Mouse (Mus musculus): ENCODE results near the gene Fstl4.
"Not testable (repeated sequence)": the region's sequence is repeated elsewhere in the genome, so short reads cannot be mapped to it uniquely, and the experiment has no call there.

Fstl4 gene

DNA sequence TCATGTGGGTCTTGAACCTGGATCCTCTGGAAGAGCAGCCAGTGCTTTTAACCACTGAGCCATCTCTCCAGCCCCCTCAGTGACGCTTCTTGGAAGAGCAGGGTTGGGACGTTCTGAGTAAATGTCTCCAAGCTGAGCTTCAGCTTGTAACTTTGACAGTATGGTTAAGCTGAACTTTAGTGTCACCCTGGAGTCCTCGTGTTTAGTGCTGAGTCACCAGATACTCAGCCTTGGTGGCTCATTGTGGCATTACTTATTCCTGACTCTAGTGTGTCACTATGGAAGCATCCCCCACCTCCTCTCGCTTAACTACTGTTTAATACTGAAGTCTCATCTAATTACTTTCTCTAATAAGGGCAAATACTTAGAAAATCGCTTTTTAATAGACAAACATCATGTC is 380.1 kb downstream of the Fstl4 start:
- no peak for DNase-seq

DNA sequence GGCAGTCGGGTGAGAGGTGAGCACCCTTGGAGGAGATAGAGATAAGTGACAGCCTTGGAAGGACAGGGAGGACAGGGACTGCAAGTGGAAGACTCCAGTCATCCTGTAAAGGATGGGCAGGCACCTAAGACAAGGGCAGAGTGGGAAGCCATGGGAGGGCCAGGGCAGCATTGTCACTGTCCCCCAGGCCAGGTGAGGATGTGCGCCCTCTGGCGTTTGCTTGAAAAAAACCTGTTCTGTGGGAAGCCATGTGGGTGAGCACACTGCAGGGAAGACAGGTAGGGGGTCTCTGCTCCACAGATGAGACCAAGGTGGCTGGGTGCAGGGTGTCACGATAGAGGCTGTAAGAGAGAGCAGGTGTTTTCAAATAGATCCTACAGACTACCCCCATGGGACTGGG is 381.9 kb downstream of the Fstl4 start:
- DNase-seq, result no peak

DNA sequence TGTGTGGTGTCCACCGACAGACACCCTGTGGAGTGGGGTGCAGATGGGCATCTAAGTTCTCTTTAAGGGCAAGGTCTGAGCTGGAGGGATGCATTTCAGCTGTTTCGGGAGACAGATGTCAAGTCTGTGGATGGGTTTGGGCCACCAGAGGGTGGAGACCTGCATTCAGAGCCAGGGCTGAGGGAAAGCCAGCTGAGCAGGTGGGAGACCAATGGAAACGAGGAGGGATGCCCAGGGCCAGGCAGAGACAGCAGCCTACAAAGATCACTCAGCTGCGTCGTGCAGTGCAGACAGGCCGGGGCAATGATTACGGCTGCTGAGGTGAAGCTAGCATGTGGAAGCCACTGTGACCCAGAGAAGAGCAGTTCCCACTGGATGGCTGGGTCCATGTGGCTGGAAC is 392.0 kb downstream of the Fstl4 start:
- no peak for DNase-seq

DNA sequence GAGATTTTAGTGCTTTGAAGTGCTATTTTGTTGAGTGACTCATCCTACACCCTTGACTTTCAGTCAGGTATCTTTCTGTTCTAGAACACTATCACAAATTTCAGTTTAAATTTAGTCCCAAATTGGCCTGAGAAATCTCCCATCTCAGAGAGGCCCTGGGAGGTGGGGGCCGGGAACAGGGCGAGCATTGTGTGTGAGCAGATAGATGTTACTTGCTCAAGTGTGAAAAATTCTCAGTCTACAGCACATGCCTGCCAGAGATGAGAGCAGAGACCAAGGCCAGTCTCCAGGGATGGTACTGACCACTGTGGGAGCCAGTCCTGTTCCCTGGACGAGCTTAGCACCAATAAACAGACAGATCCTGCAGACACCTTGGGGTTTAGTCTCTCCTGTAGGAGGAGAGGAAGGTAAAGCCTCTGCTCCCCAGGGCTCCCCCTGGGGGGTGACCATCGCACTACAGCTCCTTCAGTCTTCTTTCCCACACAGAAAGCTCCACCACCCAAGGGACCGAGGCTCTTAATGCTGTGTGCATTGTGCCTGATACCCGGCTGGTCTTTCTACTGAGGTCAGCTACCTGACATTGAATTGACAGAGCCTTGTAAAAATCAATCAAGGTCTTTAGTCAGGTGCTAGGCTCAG is 393.3 kb downstream of the Fstl4 start:
- DNase-seq, result no peak

DNA sequence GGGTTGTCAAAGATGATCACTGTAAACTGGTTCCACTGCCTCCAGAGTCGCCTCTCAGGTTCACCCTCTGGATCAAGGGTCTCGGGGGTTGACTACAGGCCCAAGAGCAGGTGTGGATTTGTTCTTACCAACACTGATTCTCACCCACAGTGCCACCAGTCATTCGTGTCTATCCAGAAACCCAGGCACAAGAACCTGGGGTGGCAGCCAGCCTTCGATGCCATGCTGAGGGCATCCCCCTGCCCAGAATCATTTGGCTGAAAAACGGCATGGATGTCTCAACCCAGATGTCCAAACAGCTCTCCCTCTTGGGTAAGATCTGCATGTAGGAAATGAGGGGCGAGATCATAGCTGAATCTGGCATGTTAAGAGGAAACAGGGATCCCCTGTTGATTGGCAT is 398.0 kb downstream of the Fstl4 start:
- DNase-seq, result no peak

DNA sequence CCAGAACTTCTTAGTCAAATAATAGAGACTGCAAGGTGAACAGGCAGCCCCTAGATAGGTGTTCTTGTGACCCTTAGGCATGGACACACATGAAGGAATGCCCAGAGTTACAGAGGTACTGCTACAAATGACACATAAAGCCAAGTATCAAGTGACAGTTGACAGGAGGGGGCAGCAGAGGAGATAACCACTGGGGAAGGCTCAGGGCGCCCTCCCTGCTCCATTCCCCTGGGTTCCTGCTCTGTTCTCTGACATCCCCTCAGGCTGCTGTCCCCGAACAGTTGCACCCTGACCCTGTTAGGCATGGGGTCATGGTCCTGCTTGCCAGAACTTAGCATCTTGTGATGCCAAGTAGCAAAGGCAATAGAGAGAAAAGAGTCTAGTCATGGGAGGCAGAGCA is 402.0 kb downstream of the Fstl4 start:
- DNase-seq, result no peak

DNA sequence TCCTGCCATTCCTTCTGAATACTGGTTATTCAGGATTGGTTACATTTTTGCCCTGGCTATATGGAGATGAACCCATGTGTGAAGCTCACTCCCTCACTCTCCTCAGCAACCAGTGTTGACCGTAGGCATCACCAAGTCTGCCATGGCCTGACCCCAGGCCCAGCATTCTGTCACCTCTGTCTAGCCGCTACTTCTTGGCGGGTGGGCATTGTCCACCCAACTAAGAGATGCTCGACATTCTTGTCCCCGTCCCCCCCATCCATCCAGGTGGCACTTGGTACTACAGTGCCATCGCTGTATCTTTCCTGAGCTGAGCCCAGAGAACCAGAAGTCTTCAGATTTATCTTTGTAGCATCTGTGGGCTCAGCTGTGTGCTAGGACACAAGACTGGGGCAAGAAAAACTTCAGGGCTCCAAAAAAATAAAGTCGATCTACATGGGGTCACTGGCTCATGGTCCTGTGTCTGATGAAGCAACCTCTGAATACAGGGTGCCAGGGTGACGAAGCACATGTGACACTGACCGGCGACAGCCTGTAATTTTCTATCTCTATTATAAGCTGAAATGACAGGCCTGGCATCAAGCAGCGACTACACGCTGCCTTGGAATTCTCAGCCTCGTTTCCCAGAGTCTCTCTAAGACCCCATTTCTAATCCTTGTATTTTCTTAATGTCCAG is 417.9 kb downstream of the Fstl4 start:
- no peak for DNase-seq

DNA sequence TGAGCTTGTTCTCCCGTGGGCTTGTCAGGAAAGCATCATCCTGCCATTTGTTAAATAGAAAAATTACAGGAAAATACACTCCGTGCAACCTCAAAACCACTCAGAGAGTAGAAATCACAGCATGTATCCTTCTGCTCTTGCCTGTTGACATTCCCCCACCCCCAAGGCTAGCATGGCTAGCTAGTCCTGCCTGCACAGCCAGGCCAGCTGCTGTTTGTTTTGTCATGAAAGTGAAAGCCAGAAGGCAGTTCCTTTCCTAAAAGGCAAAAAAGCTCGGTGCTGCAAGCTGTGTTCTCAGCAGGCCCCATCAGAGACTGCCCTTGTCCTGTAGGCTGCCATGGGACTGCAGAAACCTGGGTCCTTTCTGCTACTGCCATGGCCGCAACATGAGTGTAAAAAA is 418.4 kb downstream of the Fstl4 start:
- no peak for DNase-seq

DNA sequence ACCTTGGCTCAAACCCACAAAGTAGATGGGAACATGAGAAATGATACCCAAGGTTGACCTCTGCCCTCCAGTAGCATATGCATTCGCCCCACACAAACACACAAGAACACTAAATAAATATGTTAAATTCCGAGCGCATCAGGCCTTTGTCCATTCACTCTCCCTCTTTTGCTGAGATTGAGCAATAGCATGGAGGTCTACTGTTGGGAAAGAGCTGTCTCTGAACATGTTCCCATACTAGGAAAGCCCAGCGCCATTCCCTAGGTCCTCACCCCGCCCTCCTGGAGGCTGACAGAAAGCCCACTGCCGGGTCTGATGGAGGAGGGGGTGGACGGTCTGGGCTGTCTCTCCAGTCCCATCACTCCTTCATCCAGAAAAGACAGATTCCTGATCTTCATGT is 419.6 kb downstream of the Fstl4 start:
- no peak for DNase-seq

DNA sequence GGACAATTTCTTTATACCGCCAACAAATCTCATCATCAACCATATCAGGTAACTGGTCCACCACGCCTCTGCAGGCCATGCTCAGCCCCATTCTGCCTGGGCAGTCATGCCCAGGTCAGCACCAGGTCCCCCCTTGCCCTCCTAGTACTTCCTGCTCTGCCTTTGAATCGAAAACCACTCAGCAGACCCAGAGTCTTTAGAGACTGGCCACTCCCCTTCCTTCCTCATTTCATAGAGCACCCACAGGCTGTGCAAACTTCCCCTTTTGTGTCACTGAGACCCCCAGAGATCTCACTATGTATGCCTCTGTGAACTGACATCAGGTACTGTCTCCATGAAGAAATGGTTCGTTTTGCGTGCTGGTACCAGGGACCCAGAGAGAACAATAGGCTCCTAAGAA is 420.3 kb downstream of the Fstl4 start:
- no peak for DNase-seq

DNA sequence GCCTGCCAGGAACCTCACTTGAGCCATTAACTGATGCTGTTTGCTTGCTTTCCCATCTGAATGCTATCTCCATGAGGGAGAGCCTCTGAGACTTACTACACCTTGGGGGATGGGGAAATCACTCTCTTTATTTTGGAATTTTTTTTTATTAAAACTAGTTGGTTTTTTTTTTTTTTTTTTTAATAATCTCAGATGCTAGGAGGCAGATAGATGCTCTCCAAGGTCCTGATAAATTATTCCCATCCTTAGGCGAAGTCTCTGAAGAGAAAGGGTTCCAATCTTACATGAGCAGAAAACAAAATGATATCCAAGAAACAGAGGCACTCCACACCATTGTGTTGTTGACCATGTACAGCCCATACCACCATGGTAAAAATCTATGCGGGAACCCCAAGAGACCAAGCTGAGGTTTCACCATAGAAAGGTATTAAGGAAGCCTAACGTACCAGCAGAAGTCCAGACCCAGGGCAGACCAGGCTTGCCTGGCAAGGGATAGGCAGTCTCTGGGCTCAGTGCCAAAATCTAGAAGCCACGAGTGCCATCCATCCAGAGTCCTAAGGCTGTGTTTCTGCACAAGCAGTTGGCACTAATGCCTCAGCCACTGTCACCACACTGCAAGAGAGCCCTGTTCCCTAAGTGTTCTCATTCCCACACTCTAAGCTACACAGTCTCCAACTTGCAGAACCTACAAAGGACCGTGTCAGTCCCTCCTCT is 423.1 kb downstream of the Fstl4 start:
- peak; percentile 12 for DNase-seq

DNA sequence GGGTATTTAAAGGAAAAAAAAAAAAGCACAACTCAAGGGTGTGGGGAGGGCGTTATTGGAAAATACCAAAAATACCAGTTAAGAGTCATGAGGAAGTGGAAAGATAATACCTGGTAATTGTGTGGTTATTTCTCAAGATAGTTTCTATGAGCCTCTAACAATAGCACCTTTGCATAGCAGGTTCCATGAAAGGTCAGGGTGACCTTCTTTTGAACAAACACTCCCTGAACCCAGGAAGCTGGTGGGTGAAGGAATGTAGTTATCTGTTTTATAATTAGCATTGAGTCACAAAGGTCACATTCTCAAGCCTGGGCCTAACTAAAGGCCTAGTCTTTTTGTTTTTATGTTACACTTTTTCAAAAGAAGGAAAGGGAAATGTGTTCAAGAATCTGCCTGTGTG is 432.1 kb downstream of the Fstl4 start:
- not testable (repeated sequence) for DNase-seq

DNA sequence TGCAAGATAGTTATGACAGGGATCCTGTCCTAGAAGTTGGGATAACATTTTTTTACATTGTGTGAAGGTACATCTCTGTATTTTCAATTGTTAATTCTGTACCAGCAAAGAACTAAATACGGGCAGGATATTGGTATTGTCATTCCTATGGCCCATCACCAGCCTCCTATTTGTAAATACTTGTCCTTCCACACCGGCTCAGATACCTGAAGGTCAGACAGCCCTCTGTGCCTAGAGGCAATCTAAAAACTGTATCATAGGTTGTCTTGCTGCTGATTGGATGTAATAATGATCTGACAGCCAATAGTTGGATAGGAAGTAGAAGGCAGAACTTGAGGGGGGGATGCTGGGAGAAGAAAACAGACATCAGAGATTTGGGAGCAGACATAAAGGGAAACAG is 432.7 kb downstream of the Fstl4 start:
- DNase-seq, result no peak

DNA sequence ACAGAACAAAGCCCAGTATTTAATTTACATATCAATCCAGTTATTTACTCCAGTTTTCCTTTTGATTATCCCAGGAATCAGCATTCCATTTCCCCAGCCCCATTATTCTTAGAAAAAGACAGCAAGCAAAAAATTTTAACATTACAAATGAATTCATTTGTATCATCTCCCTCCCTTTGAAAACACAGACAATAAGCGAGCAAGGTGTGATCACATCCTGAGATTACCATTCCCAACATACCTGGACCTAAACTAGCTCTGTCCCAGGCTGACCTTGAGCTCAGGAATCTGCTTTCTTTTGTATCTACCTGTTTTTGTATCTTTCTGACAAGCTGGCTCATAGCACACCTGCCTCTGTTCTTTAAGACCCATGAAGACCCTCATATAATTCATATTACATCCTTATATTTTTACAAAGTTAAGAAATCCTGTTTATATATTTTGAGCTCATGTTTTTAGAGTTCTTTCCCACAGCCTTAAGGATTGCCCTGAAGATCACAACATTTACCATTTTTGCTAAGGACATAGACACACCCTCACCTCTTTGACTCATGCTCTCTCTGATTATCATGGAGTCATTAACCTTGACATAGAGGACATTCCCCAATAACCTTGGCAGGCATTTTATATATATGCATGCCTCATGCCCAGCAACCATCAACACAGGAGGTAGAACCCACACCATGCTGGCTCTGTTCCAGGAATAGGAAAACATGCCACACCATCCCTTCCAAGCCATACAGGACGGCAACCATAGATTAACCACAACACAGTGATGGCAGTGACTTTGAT is 438.2 kb downstream of the Fstl4 start:
- DNase-seq, result no peak

DNA sequence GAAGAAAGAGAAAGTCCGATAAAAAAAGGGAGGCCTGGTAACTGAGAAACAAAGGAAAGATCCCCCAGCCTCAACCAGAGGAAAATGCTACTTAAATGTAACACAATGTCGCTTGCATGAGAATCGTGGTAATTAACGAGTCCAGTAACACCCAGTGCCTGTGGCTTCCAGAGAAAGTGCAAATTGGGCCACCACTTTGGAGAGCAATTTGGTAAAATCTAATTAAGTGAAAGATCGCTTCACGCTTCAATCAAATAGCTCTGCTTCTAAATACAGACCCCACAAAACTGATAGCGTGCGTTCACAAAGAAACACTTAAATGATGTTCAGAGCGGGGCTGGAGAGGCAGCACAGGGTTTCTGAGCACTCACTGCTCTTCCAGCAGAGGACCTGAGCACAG is 446.4 kb downstream of the Fstl4 start:
- DNase-seq, result no peak

DNA sequence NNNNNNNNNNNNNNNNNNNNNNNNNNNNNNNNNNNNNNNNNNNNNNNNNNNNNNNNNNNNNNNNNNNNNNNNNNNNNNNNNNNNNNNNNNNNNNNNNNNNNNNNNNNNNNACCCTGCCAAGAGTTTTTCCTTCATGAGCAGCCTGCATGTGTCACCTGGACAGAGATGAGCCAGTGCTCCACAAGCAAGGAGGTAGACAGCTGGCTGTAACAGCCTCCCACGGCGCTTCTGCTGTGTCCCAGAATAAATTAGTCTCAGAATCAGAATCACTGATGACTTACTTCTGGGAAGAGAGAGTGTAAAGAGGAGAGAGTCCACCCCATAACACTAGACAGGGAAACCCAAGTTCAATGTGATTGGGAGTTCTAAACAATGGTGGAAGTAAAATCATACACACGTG is 464.6 kb downstream of the Fstl4 start:
- no peak for DNase-seq

DNA sequence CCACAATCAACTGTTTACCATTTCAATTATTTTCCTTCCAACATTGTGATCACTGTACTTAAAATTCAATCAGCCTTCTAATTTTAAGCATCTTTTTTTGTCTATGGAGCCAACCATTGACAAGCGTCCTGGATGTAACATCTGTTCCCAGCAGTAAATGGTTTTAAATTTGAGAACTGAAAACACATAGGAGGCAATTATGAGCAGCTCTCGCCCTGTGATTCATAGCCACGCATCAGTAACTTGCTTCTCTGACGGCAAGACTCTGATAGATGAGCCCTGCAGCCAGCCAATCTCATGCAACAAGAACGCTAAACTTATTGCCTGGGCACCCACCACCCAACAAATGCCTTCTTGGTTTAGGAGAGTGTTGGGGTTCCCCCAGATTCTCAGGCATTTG is 467.4 kb downstream of the Fstl4 start:
- DNase-seq, result no peak

DNA sequence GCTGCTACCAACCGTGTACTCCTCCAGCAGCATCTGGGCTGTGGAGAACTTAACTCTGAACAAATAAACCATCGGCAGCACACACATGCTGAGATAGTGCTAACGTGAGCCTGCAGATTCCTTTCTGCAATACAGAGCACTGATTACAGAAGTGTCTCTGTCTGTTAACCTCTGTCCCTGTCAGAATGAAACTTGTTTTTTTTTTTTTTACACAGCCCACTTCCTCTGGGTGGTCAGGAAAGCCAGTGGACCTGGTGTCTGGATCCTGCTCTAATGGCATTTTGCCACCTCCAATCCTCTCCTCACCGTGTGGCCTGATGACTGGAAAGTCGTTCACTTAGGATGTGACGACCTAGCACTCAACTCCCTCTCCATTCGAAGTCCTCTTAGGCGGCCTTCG is 469.2 kb downstream of the Fstl4 start:
- DNase-seq, result no peak
